Mouse (Mus musculus) thymus, postnatal 0 days (tissue): ENCODE measurements around the gene Asb6. TPM values are rescaled to one million over a fixed set of nuclear protein-coding genes. Genes with fewer than 3 reads are reported as not detected.

Source experiments
- DNase-seq: peaks from one replicate; pipeline ENCODE4 v3.0.0-alpha.2; 2015; ENCODE audit warnings: low spot score
- polyA plus RNA-seq: library from polyadenylated mRNA; unstranded; fragments of >200 nt; fragmentation: Nextera tagmentation; extraction: Ambion mirVana; gene quantifications from 2 replicates; pipeline ENCODE4 v1.2.1, GENCODE M21; 2015

Asb6 gene
- polyA plus RNA-seq, 1 experiment from 2014 or later = 44.3 TPM

- no peak for DNase-seq
Observed at GRCm38 (mm10) chr2:30834373-30835022, 4.4 kb upstream of the Asb6 start, which contains the start of gene Prrx2. Gene Prrx2, plus strand, starts transcription at chr2:30834972.

- DNase-seq = no peak
Observed at GRCm38 (mm10) chr2:30833644-30834043, 3.5 kb upstream of the Asb6 start.

- DNase-seq = peak; percentile 62
Observed at GRCm38 (mm10) chr2:30829315-30829714, 818 bp downstream of the Asb6 start.

GRCm38 (mm10) chr2:30827749-30828475, 2.2 kb downstream of the Asb6 start:
- DNase-seq = peak; percentile 94

- DNase-seq = peak; percentile 64
Observed at GRCm38 (mm10) chr2:30826825-30827748, 3.0 kb downstream of the Asb6 start.

GRCm38 (mm10) chr2:30823385-30824153, 6.6 kb downstream of the Asb6 start:
- DNase-seq = no peak

- no peak for DNase-seq
Observed at GRCm38 (mm10) chr2:30822460-30822859, 7.7 kb downstream of the Asb6 start.

- DNase-seq = no peak
Observed at GRCm38 (mm10) chr2:30821073-30821472, 9.1 kb downstream of the Asb6 start.

GRCm38 (mm10) chr2:30819873-30820272, 10.3 kb downstream of the Asb6 start:
- no peak for DNase-seq

- DNase-seq = no peak
Observed at GRCm38 (mm10) chr2:30816383-30816782, 13.8 kb downstream of the Asb6 start.

GRCm38 (mm10) chr2:30810573-30810972, 19.6 kb downstream of the Asb6 start:
- DNase-seq = no peak

GRCm38 (mm10) chr2:30809503-30809902, 20.6 kb downstream of the Asb6 start:
- no peak for DNase-seq

GRCm38 (mm10) chr2:30808296-30808655, 21.9 kb downstream of the Asb6 start:
- no peak for DNase-seq

- DNase-seq = peak; percentile 94
Observed at GRCm38 (mm10) chr2:30807648-30808295, 22.4 kb downstream of the Asb6 start, which contains the start of gene Ntmt1. Gene Ntmt1, plus strand, starts transcription at chr2:30807826.

- DNase-seq = no peak
Observed at GRCm38 (mm10) chr2:30807147-30807647, 22.9 kb downstream of the Asb6 start.

GRCm38 (mm10) chr2:30805983-30806382, 24.1 kb downstream of the Asb6 start:
- no peak for DNase-seq

- no peak for DNase-seq
Observed at GRCm38 (mm10) chr2:30803604-30804003, 26.5 kb downstream of the Asb6 start, which contains the start of gene 1700001O22Rik. Gene 1700001O22Rik, minus strand, starts transcription at chr2:30803661.

GRCm38 (mm10) chr2:30801067-30801852, 28.9 kb downstream of the Asb6 start:
- peak; percentile 49 for DNase-seq

GRCm38 (mm10) chr2:30800671-30801066, 29.5 kb downstream of the Asb6 start:
- no peak for DNase-seq
